Mouse (Mus musculus) liver, embryonic 14.5 days (tissue): ENCODE data around the gene Mrrf.

Source experiments
- CTCF ChIP-seq: IDR thresholded peaks from 2 replicates; pipeline ENCODE4 v1.5.1; 2016; ENCODE audit warnings: antibody characterized with exemption, low read depth, control low read depth
- EP300 ChIP-seq: IDR thresholded peaks from 2 replicates; pipeline ENCODE4 v1.6.1; 2016; ENCODE audit warnings: antibody characterized with exemption, low read depth

- TF ChIP-seq CTCF (no peak), EP300 (no peak)
These were observed 88.0 kb downstream of the Mrrf start for GRCm38 (mm10) chr2:36224153-36224552.
